Mouse (Mus musculus): Measurements from ENCODE around the gene AW822073. TPM values are rescaled to one million over a fixed set of nuclear protein-coding genes. Genes with fewer than 3 reads are reported as not detected.

The AW822073 gene
- not detected for polyA plus RNA-seq (2014; fragmentation: Illumina TruSeq; extraction: RNeasy Lipid Tissue Mini Kit (QIAGEN cat#74804); ENCODE audit: low replicate concordance)

GRCm38 (mm10) chr10:58224827-58225785, at the start of gene AW822073:
TSS of gene AW822073 (minus strand) at chr10:58224930.

GRCm38 (mm10) chr10:58255213-58255892, 30.6 kb upstream of the AW822073 start, which contains the start of gene Gcc2:
TSS of gene Gcc2 (plus strand) at chr10:58255497.

GRCm38 (mm10) chr10:58236613-58237012, 11.9 kb upstream of the AW822073 start, which contains the start of gene Gm4981:
TSS of gene Gm4981 (minus strand) at chr10:58236701.

DNA sequence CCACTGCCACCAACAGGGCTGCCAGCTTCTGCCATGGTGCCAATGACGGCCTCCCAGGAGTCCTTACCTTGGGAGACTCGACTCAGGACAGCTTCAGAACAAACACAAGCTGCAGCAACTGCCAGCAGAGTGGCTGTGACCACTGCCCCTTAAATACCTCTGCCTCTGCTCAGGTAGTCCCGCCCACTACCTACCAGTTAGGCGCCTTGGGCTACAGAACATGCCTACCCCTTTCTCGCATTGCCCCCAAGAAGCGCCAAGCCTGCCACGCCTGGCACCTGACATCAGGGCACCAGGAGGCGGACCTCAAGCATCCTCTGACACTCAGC, 7.9 kb upstream of the AW822073 start, which contains the start of gene Duxf3:
Gene Duxf3, minus strand, starts transcription at position 35 of the 329 bp plus-strand sequence.

Other genes starting within 250 kb of the AW822073 start
- gene Duxf3, start 7.7 kb upstream of the AW822073 start, polyA plus RNA-seq (2014; fragmentation: Illumina TruSeq; extraction: RNeasy Lipid Tissue Mini Kit (QIAGEN cat#74804); ENCODE audit: low replicate concordance), result not detected
- gene Gm4981, start 11.8 kb upstream of the AW822073 start, polyA plus RNA-seq (2014; fragmentation: Illumina TruSeq; extraction: RNeasy Lipid Tissue Mini Kit (QIAGEN cat#74804); ENCODE audit: low replicate concordance), result not detected
- 111 TPM for gene Gcc2, start 30.6 kb upstream of the AW822073 start, polyA plus RNA-seq (2014; fragmentation: Illumina TruSeq; extraction: RNeasy Lipid Tissue Mini Kit (QIAGEN cat#74804); ENCODE audit: low replicate concordance)
- gene Lims1, start 98.5 kb upstream of the AW822073 start, polyA plus RNA-seq (2014; fragmentation: Illumina TruSeq; extraction: RNeasy Lipid Tissue Mini Kit (QIAGEN cat#74804); ENCODE audit: low replicate concordance), result 80.3 TPM
- 93.3 TPM for gene Ranbp2, start 222.0 kb upstream of the AW822073 start, polyA plus RNA-seq (2014; fragmentation: Illumina TruSeq; extraction: RNeasy Lipid Tissue Mini Kit (QIAGEN cat#74804); ENCODE audit: low replicate concordance)

Data from small intestine, adult 10 weeks (tissue).